Mouse (Mus musculus) olfactory bulb, adult 2 months (tissue): Measurements from ENCODE around the gene Ndufb10.

ENCODE experiments used
- CTCF ChIP-seq: fragments of 200-500 bp; IDR thresholded peaks from 2 replicates; pipeline ENCODE4 v1.5.1; 2012; ENCODE audit warnings: low read depth, mild to moderate bottlenecking, low read length, moderate library complexity; ENCODE audit not compliant: insufficient read depth
- POLR2A ChIP-seq: fragments of 200-500 bp; IDR thresholded peaks from 2 replicates; pipeline ENCODE4 v1.6.1; 2012; ENCODE audit warnings: mild to moderate bottlenecking, low read depth, low read length, moderate library complexity; ENCODE audit not compliant: insufficient read depth

DNA sequence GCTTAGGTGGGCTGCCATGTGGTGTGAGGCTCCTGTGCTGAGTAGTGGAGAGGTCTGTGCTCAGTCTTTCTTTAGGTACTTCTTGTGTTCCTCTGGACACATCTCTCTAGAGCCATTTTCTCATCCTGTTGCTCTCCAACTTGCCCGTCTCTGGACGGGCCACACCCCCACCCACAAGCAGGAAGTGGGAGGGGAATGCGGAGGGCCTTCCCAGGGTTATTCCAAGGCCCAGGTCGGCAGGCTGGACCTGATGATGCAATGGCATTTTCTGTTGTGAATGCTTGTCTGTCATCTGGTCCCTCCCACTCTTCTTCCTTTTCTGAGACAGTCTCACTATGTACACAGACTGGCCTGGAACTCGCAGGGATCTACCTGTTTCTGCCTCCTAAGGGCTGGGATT lies 52.1 kb downstream of the Ndufb10 start:
- TF ChIP-seq CTCF (no peak), POLR2A (no peak)
